Mouse (Mus musculus): ENCODE results near the gene Olfr1209. TPM values are rescaled to one million over a fixed set of nuclear protein-coding genes. Genes with fewer than 3 reads are reported as not detected.

Olfr1209 gene
- not detected in 2 replicates for polyA plus RNA-seq (2015; fragmentation: Nextera tagmentation; extraction: Ambion mirVana)

GRCm38 (mm10) chr2:88915057-88915456 is at the start of gene Olfr1209:
Gene Olfr1209 (minus strand): TSS chr2:88915157.

GRCm38 (mm10) chr2:88953669-88954068 is 38.7 kb upstream of the Olfr1209 start, which contains the start of gene Olfr1212:
Gene Olfr1212 (plus strand): TSS chr2:88953969.

GRCm38 (mm10) chr2:88938011-88938410 is 23.1 kb upstream of the Olfr1209 start, which contains the start of gene Olfr1211:
Gene Olfr1211 (minus strand): TSS chr2:88938111.

DNA sequence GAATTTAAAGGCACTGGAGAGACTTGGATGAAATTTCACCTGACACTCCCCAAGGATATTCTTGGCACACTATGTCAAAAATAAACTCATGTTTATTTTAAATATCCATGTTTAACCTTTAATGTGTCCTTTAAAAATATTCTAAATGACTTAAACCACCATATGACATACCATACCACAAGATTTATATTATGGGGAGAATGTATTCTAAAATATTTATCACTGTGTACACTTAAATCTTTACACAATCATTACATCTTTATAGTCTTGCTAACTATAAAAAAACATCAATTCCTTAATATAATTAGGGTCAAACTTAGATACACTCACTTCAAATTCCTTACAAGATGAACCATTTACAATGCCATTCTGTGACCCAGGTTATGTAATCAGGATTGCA is 12.7 kb downstream of the Olfr1209 start, which contains the start of gene Olfr1208:
TSS of gene Olfr1208 (minus strand) at position 101 of the 400 bp plus-strand sequence.

DNA sequence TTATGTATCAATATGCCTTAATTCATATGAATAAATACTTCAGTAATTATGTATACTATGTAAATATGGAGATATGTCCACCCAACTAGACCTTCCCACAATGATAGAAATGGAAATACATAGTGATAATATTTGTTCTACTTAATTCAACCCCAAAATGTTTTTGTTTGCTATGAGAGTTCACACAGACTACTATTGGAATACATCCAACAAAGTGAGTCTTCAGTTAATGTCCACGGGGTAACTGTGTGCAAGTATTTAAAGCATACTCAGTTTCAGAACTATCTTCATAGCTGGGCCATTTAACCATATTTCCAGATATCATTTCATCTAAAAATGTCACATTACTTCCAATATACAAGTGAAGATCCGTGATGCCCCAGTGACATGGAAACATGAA is 52.0 kb downstream of the Olfr1209 start, which contains the start of gene Olfr1206:
TSS of gene Olfr1206 (plus strand) at position 301 of the 400 bp plus-strand sequence.

Other genes starting within 250 kb of the Olfr1209 start
- gene Olfr1193, start 239.5 kb downstream of the Olfr1209 start, polyA plus RNA-seq (2015; fragmentation: Nextera tagmentation; extraction: Ambion mirVana), result not detected in 2 replicates
- gene Olfr1195, start 226.0 kb downstream of the Olfr1209 start, polyA plus RNA-seq (2015; fragmentation: Nextera tagmentation; extraction: Ambion mirVana), result not detected in 2 replicates
- not detected in 2 replicates for gene Olfr1196, start 210.6 kb downstream of the Olfr1209 start, polyA plus RNA-seq (2015; fragmentation: Nextera tagmentation; extraction: Ambion mirVana)
- not detected in 2 replicates for gene Olfr1197, start 182.8 kb downstream of the Olfr1209 start, polyA plus RNA-seq (2015; fragmentation: Nextera tagmentation; extraction: Ambion mirVana)
- gene Olfr1198, start 163.8 kb downstream of the Olfr1209 start, polyA plus RNA-seq (2015; fragmentation: Nextera tagmentation; extraction: Ambion mirVana), result not detected in 2 replicates
- gene Olfr1199, start 154.7 kb downstream of the Olfr1209 start, polyA plus RNA-seq (2015; fragmentation: Nextera tagmentation; extraction: Ambion mirVana), result not detected in 2 replicates
- not detected in 2 replicates for gene Olfr1200, start 144.7 kb downstream of the Olfr1209 start, polyA plus RNA-seq (2015; fragmentation: Nextera tagmentation; extraction: Ambion mirVana)
- gene Olfr1201, start 122.1 kb downstream of the Olfr1209 start, polyA plus RNA-seq (2015; fragmentation: Nextera tagmentation; extraction: Ambion mirVana), result not detected in 2 replicates
- not detected in 2 replicates for gene Olfr1202, start 100.7 kb downstream of the Olfr1209 start, polyA plus RNA-seq (2015; fragmentation: Nextera tagmentation; extraction: Ambion mirVana)
- gene Olfr1205, start 85.4 kb downstream of the Olfr1209 start, polyA plus RNA-seq (2015; fragmentation: Nextera tagmentation; extraction: Ambion mirVana), result not detected in 2 replicates
- gene Olfr1204, start 65.9 kb downstream of the Olfr1209 start, polyA plus RNA-seq (2015; fragmentation: Nextera tagmentation; extraction: Ambion mirVana), result not detected in 2 replicates
- not detected in 2 replicates for gene Olfr1206, start 51.9 kb downstream of the Olfr1209 start, polyA plus RNA-seq (2015; fragmentation: Nextera tagmentation; extraction: Ambion mirVana)
- gene Olfr1208, start 12.8 kb downstream of the Olfr1209 start, polyA plus RNA-seq (2015; fragmentation: Nextera tagmentation; extraction: Ambion mirVana), result not detected in 2 replicates
- not detected in 2 replicates for gene Olfr1211, start 23.0 kb upstream of the Olfr1209 start, polyA plus RNA-seq (2015; fragmentation: Nextera tagmentation; extraction: Ambion mirVana)
- gene Olfr1212, start 38.8 kb upstream of the Olfr1209 start, polyA plus RNA-seq (2015; fragmentation: Nextera tagmentation; extraction: Ambion mirVana), result not detected in 2 replicates
- not detected in 2 replicates for gene Gm13762, start 65.1 kb upstream of the Olfr1209 start, polyA plus RNA-seq (2015; fragmentation: Nextera tagmentation; extraction: Ambion mirVana)
- gene Olfr1214, start 77.5 kb upstream of the Olfr1209 start, polyA plus RNA-seq (2015; fragmentation: Nextera tagmentation; extraction: Ambion mirVana), result not detected in 2 replicates
- not detected in 2 replicates for gene Olfr1215, start 91.8 kb upstream of the Olfr1209 start, polyA plus RNA-seq (2015; fragmentation: Nextera tagmentation; extraction: Ambion mirVana)
- not detected in 2 replicates for gene Olfr1216, start 103.2 kb upstream of the Olfr1209 start, polyA plus RNA-seq (2015; fragmentation: Nextera tagmentation; extraction: Ambion mirVana)
- gene Olfr1217, start 116.9 kb upstream of the Olfr1209 start, polyA plus RNA-seq (2015; fragmentation: Nextera tagmentation; extraction: Ambion mirVana), result not detected in 2 replicates
- gene Olfr1218, start 146.0 kb upstream of the Olfr1209 start, polyA plus RNA-seq (2015; fragmentation: Nextera tagmentation; extraction: Ambion mirVana), result not detected in 2 replicates
- not detected in 2 replicates for gene Olfr1219, start 168.4 kb upstream of the Olfr1209 start, polyA plus RNA-seq (2015; fragmentation: Nextera tagmentation; extraction: Ambion mirVana)
- gene Olfr1220, start 191.7 kb upstream of the Olfr1209 start, polyA plus RNA-seq (2015; fragmentation: Nextera tagmentation; extraction: Ambion mirVana), result not detected in 2 replicates
- gene Olfr1221, start 202.1 kb upstream of the Olfr1209 start, polyA plus RNA-seq (2015; fragmentation: Nextera tagmentation; extraction: Ambion mirVana), result not detected in 2 replicates
- gene Olfr1222, start 217.9 kb upstream of the Olfr1209 start, polyA plus RNA-seq (2015; fragmentation: Nextera tagmentation; extraction: Ambion mirVana), result not detected in 2 replicates
- not detected in 2 replicates for gene Olfr1223, start 236.4 kb upstream of the Olfr1209 start, polyA plus RNA-seq (2015; fragmentation: Nextera tagmentation; extraction: Ambion mirVana)
- not detected in 2 replicates for gene Olfr1224-ps1, start 248.9 kb upstream of the Olfr1209 start, polyA plus RNA-seq (2015; fragmentation: Nextera tagmentation; extraction: Ambion mirVana)

Data from skeletal muscle tissue, postnatal 0 days (tissue).